Comparison of ENCODE assay signal across 18 mouse cellular contexts in the genomic region with DNA sequence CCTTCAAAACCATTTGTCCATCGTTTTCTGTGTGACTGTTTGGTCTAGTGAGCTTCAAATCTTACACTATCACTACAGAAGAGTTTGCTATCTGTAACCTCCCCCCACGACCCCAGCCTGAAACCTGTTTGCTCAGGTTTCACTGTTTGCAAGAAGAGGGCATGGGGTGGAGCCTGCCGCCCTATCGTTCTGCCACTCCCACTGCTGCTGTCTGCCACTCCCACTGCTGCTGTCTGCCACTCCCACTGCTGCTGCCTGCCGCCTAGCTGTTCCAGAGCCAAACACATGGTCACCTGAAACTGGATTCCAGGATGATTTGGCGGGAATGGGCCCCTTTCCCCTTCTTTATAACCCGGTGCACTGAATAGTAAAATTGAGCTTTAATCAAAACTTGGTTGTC.
A peak's percentile ranks its signal among the peaks of the same experiment; 100 is the strongest.
DNase-seq lines count a peak whose midpoint lies in the region; ATAC-seq lines count a peak whose summit lies in the region.
"Had no signal": no experiment of that assay in that cellular context is flagged by ENCODE, and none has a peak within 500 bp of the region (broad histone marks: within the 10 kb centered on the region; RNA-seq: fewer than 3 reads in every experiment).

No protein-coding gene starts in this region.

- 0 out of 2 replicates have a peak overlapping the region, but pooled peaks have one; percentile 11 for H3K4me2 ChIP-seq in heart, embryonic 16.5 days (ENCODE audit: low read depth, low read length)
- H3K4me2 ChIP-seq in intestine, embryonic 16.5 days (ENCODE audit: low read depth, low read length) = no peak overlapping the region
- H3K4me2 ChIP-seq in hindbrain, embryonic 12.5 days (replicated peaks) = no peak overlapping the region
- H3K4me2 ChIP-seq: forebrain, embryonic 13.5 days; heart, embryonic 13.5 days; hindbrain, embryonic 14.5 days; midbrain, embryonic 13.5 days; neural tube, embryonic 12.5 days had no signal

- H3K36me3 ChIP-seq in heart, embryonic 16.5 days (ENCODE audit: control insufficient read depth, insufficient read depth) = no peaks in the 10 kb centered on the region
- H3K36me3 ChIP-seq in intestine, embryonic 16.5 days (ENCODE audit: control insufficient read depth, insufficient read depth, low read length) = no peaks in the 10 kb centered on the region
- no peaks in the 10 kb centered on the region for H3K36me3 ChIP-seq in hindbrain, embryonic 12.5 days
- H3K36me3 ChIP-seq: heart, embryonic 13.5 days; midbrain, embryonic 13.5 days; neural tube, embryonic 12.5 days had no signal

- H3K4me3 ChIP-seq in heart, embryonic 16.5 days (ENCODE audit: low read length) = no peak overlapping the region
- no peak overlapping the region for H3K4me3 ChIP-seq in intestine, embryonic 16.5 days (ENCODE audit: low read length)
- no peak overlapping the region for H3K4me3 ChIP-seq in hindbrain, embryonic 12.5 days
- H3K4me3 ChIP-seq: forebrain, embryonic 13.5 days; heart, embryonic 13.5 days; midbrain, embryonic 13.5 days; neural tube, embryonic 12.5 days had no signal

- intact Hi-C loops in heart, postnatal 25 days (cut with DNase I) = no loop called here

- DNase-seq in heart, postnatal 25 days (ENCODE audit: low spot score) = no peak
- DNase-seq in ZHBTc4 (ENCODE audit: low read depth, low spot score) (peak; percentile 2), liver (peak; percentile 17)
- no peak for DNase-seq in thymus, adult 18-20 months
- DNase-seq: cerebellum, adult 18-20 months; gastrocnemius, postnatal 25 days; lung, adult 2 months; spleen, adult 18-20 months; thymus, postnatal 14 days had no signal

- H3K27me3 ChIP-seq in heart, embryonic 16.5 days (ENCODE audit: control insufficient read depth, insufficient read depth, low read length) = no peaks in the 10 kb centered on the region
- H3K27me3 ChIP-seq in intestine, embryonic 16.5 days (replicated peaks; ENCODE audit: control insufficient read depth, insufficient read depth, low read length) = no peaks in the 10 kb centered on the region
- H3K27me3 ChIP-seq in hindbrain, embryonic 12.5 days = no peaks in the 10 kb centered on the region
- H3K27me3 ChIP-seq: forebrain, embryonic 13.5 days; heart, embryonic 13.5 days; midbrain, embryonic 13.5 days; neural tube, embryonic 12.5 days had no signal

- 6% methylated on average over 7 of the region's 7 CpGs for WGBS in heart, embryonic 16.5 days
- WGBS in intestine, embryonic 16.5 days = 8% methylated on average over 7 of the region's 7 CpGs
- 18% methylated on average over 7 of the region's 7 CpGs for WGBS in hindbrain, embryonic 12.5 days

- no peaks in the 10 kb centered on the region for H3K4me1 ChIP-seq in heart, embryonic 16.5 days (ENCODE audit: control insufficient read depth, insufficient read depth, low read length)
- no peaks in the 10 kb centered on the region for H3K4me1 ChIP-seq in intestine, embryonic 16.5 days (ENCODE audit: control insufficient read depth, insufficient read depth, low read length)
- no peaks in the 10 kb centered on the region for H3K4me1 ChIP-seq in hindbrain, embryonic 12.5 days
- H3K4me1 ChIP-seq: forebrain, embryonic 13.5 days; heart, embryonic 13.5 days; midbrain, embryonic 13.5 days; neural tube, embryonic 12.5 days had no signal

- no peak overlapping the region for H3K27ac ChIP-seq in heart, embryonic 16.5 days (ENCODE audit: low read length)
- H3K27ac ChIP-seq in intestine, embryonic 16.5 days (ENCODE audit: low read length) = no peak overlapping the region
- no peak overlapping the region for H3K27ac ChIP-seq in hindbrain, embryonic 12.5 days
- H3K27ac ChIP-seq: forebrain, embryonic 13.5 days; heart, embryonic 13.5 days; hindbrain, embryonic 14.5 days; midbrain, embryonic 13.5 days; neural tube, embryonic 12.5 days had no signal

- H3K9ac ChIP-seq in heart, embryonic 16.5 days (ENCODE audit: low read length) = no peak overlapping the region
- H3K9ac ChIP-seq in intestine, embryonic 16.5 days (ENCODE audit: low read depth, low read length) = no peak overlapping the region
- H3K9ac ChIP-seq in hindbrain, embryonic 12.5 days = no peak overlapping the region
- H3K9ac ChIP-seq: forebrain, embryonic 13.5 days; heart, embryonic 13.5 days; hindbrain, embryonic 14.5 days; midbrain, embryonic 13.5 days; neural tube, embryonic 12.5 days had no signal

- no peaks in the 10 kb centered on the region for H3K9me3 ChIP-seq in heart, embryonic 16.5 days (replicated peaks; ENCODE audit: control insufficient read depth, low read length)
- no peaks in the 10 kb centered on the region for H3K9me3 ChIP-seq in intestine, embryonic 16.5 days (ENCODE audit: control insufficient read depth, low read length)
- no peaks in the 10 kb centered on the region for H3K9me3 ChIP-seq in hindbrain, embryonic 12.5 days (replicated peaks)
- H3K9me3 ChIP-seq: forebrain, embryonic 13.5 days; heart, embryonic 13.5 days; midbrain, embryonic 13.5 days; neural tube, embryonic 12.5 days had no signal

- no peak for ATAC-seq in heart, embryonic 16.5 days (replicated peaks; ENCODE audit: extremely low read depth, insufficient read depth, low FRiP score)
- ATAC-seq in intestine, embryonic 16.5 days = peak; percentile 66; the same call in 1 of the 2 replicates
- no peak for ATAC-seq in hindbrain, embryonic 12.5 days (ENCODE audit: low FRiP score)
- ATAC-seq in CD4-positive, CD25-positive, alpha-beta regulatory T cell, adult 4 months = no peak
- ATAC-seq: forebrain, embryonic 13.5 days; midbrain, embryonic 13.5 days had no signal

Comparison
In these comparisons a context has a peak if more than half of its experiments do, and no peak if none do; other contexts are left out.
1. DNase-seq: peak in ZHBTc4 (single experiment) and liver (single experiment); none in heart, postnatal 25 days (single experiment) and thymus, adult 18-20 months (0 of 2).